Mouse (Mus musculus): ENCODE data around the gene Cdyl. TPM values are rescaled to one million over a fixed set of nuclear protein-coding genes. Genes with fewer than 3 reads are reported as not detected.

Gene Cdyl
- polyA plus RNA-seq, 1 experiment, result 113 TPM

GRCm38 (mm10) chr13:35795887-35796286, 136.3 kb downstream of the Cdyl start:
- Histone ChIP-seq H3K4me1 (ENCODE audit: control insufficient read depth, insufficient read depth, low read length) (no peaks in the 10 kb centered on the region), H3K36me3 (ENCODE audit: control insufficient read depth, insufficient read depth, low read length) (no peaks in the 10 kb centered on the region), H3K4me3 (ENCODE audit: control insufficient read depth, low read depth, low read length) (no peak overlapping the region), H3K27ac (ENCODE audit: control insufficient read depth, insufficient read depth, low read depth, low read length) (no peak overlapping the region), H3K27me3 (ENCODE audit: control insufficient read depth, insufficient read depth, low read length) (no peaks in the 10 kb centered on the region)
- no peak for TF ChIP-seq CTCF (IDR thresholded peaks at IDR 0.05; ENCODE audit: control insufficient read depth, insufficient read depth, insufficient replicate concordance, low read depth, low read length)
- no peak for TF ChIP-seq POLR2A (IDR thresholded peaks at IDR 0.05; ENCODE audit: control insufficient read depth, low read depth, low read length)

GRCm38 (mm10) chr13:35796352-35796751, 136.7 kb downstream of the Cdyl start:
- TF ChIP-seq CTCF (IDR thresholded peaks at IDR 0.05; ENCODE audit: control insufficient read depth, insufficient read depth, insufficient replicate concordance, low read depth, low read length) (no peak), POLR2A (IDR thresholded peaks at IDR 0.05; ENCODE audit: control insufficient read depth, low read depth, low read length) (no peak)
- Histone ChIP-seq H3K27me3 (ENCODE audit: control insufficient read depth, insufficient read depth, low read length) (no peaks in the 10 kb centered on the region), H3K27ac (ENCODE audit: control insufficient read depth, insufficient read depth, low read depth, low read length) (no peak overlapping the region), H3K4me1 (ENCODE audit: control insufficient read depth, insufficient read depth, low read length) (no peaks in the 10 kb centered on the region), H3K36me3 (ENCODE audit: control insufficient read depth, insufficient read depth, low read length) (no peaks in the 10 kb centered on the region), H3K4me3 (ENCODE audit: control insufficient read depth, low read depth, low read length) (no peak overlapping the region)

GRCm38 (mm10) chr13:35797811-35798522, 138.3 kb downstream of the Cdyl start:
- Histone ChIP-seq H3K27ac (ENCODE audit: control insufficient read depth, insufficient read depth, low read depth, low read length) (no peak overlapping the region), H3K4me1 (ENCODE audit: control insufficient read depth, insufficient read depth, low read length) (no peaks in the 10 kb centered on the region), H3K4me3 (ENCODE audit: control insufficient read depth, low read depth, low read length) (no peak overlapping the region), H3K27me3 (ENCODE audit: control insufficient read depth, insufficient read depth, low read length) (no peaks in the 10 kb centered on the region), H3K36me3 (ENCODE audit: control insufficient read depth, insufficient read depth, low read length) (no peaks in the 10 kb centered on the region)
- TF ChIP-seq CTCF (IDR thresholded peaks at IDR 0.05; ENCODE audit: control insufficient read depth, insufficient read depth, insufficient replicate concordance, low read depth, low read length), result no peak
- no peak for TF ChIP-seq POLR2A (IDR thresholded peaks at IDR 0.05; ENCODE audit: control insufficient read depth, low read depth, low read length)

GRCm38 (mm10) chr13:35798645-35799044, 139.0 kb downstream of the Cdyl start:
- TF ChIP-seq POLR2A (IDR thresholded peaks at IDR 0.05; ENCODE audit: control insufficient read depth, low read depth, low read length) (no peak), CTCF (IDR thresholded peaks at IDR 0.05; ENCODE audit: control insufficient read depth, insufficient read depth, insufficient replicate concordance, low read depth, low read length) (0 out of 2 replicates have a peak, but pooled peaks have one; percentile 12)

GRCm38 (mm10) chr13:35800270-35800669, 140.6 kb downstream of the Cdyl start:
- Histone ChIP-seq H3K27me3 (ENCODE audit: control insufficient read depth, insufficient read depth, low read length) (no peaks in the 10 kb centered on the region), H3K4me3 (ENCODE audit: control insufficient read depth, low read depth, low read length) (no peak overlapping the region), H3K36me3 (ENCODE audit: control insufficient read depth, insufficient read depth, low read length) (no peaks in the 10 kb centered on the region), H3K27ac (ENCODE audit: control insufficient read depth, insufficient read depth, low read depth, low read length) (no peak overlapping the region; the same call in 1 of the 2 replicates), H3K4me1 (ENCODE audit: control insufficient read depth, insufficient read depth, low read length) (no peaks in the 10 kb centered on the region)
- TF ChIP-seq POLR2A (IDR thresholded peaks at IDR 0.05; ENCODE audit: control insufficient read depth, low read depth, low read length) (no peak), CTCF (IDR thresholded peaks at IDR 0.05; ENCODE audit: control insufficient read depth, insufficient read depth, insufficient replicate concordance, low read depth, low read length) (no peak)

More at GRCm38 (mm10) chr13:35798645-35799044, 139.0 kb downstream of the Cdyl start:
- Histone ChIP-seq H3K36me3 (ENCODE audit: control insufficient read depth, insufficient read depth, low read length) (no peaks in the 10 kb centered on the region), H3K27me3 (ENCODE audit: control insufficient read depth, insufficient read depth, low read length) (no peaks in the 10 kb centered on the region), H3K4me1 (ENCODE audit: control insufficient read depth, insufficient read depth, low read length) (no peaks in the 10 kb centered on the region), H3K4me3 (ENCODE audit: control insufficient read depth, low read depth, low read length) (no peak overlapping the region), H3K27ac (ENCODE audit: control insufficient read depth, insufficient read depth, low read depth, low read length) (peak overlapping the region; percentile 37; the same call in 1 of the 2 replicates)

GRCm38 (mm10) chr13:35805727-35806126, 146.1 kb downstream of the Cdyl start:
- H3K4me3 ChIP-seq (ENCODE audit: control insufficient read depth, low read depth, low read length), result no peak overlapping the region

GRCm38 (mm10) chr13:35806165-35806564, 146.5 kb downstream of the Cdyl start:
- no peak overlapping the region for H3K27ac ChIP-seq (ENCODE audit: control insufficient read depth, insufficient read depth, low read depth, low read length)
- H3K4me1 ChIP-seq (ENCODE audit: control insufficient read depth, insufficient read depth, low read length), result no peaks in the 10 kb centered on the region
- no peak for TF ChIP-seq POLR2A (IDR thresholded peaks at IDR 0.05; ENCODE audit: control insufficient read depth, low read depth, low read length)
- TF ChIP-seq CTCF (IDR thresholded peaks at IDR 0.05; ENCODE audit: control insufficient read depth, insufficient read depth, insufficient replicate concordance, low read depth, low read length), result no peak
- no peaks in the 10 kb centered on the region for H3K27me3 ChIP-seq (ENCODE audit: control insufficient read depth, insufficient read depth, low read length)
- no peaks in the 10 kb centered on the region for H3K36me3 ChIP-seq (ENCODE audit: control insufficient read depth, insufficient read depth, low read length)
- no peak overlapping the region for H3K4me3 ChIP-seq (ENCODE audit: control insufficient read depth, low read depth, low read length)

More at GRCm38 (mm10) chr13:35805727-35806126, 146.1 kb downstream of the Cdyl start:
- no peaks in the 10 kb centered on the region for H3K4me1 ChIP-seq (ENCODE audit: control insufficient read depth, insufficient read depth, low read length)
- TF ChIP-seq CTCF (IDR thresholded peaks at IDR 0.05; ENCODE audit: control insufficient read depth, insufficient read depth, insufficient replicate concordance, low read depth, low read length), result no peak
- TF ChIP-seq POLR2A (IDR thresholded peaks at IDR 0.05; ENCODE audit: control insufficient read depth, low read depth, low read length), result no peak
- 0 out of 2 replicates have a peak overlapping the region, but pooled peaks have one; percentile 17 for H3K27ac ChIP-seq (ENCODE audit: control insufficient read depth, insufficient read depth, low read depth, low read length)
- no peaks in the 10 kb centered on the region for H3K36me3 ChIP-seq (ENCODE audit: control insufficient read depth, insufficient read depth, low read length)
- no peaks in the 10 kb centered on the region for H3K27me3 ChIP-seq (ENCODE audit: control insufficient read depth, insufficient read depth, low read length)

Data from testis, adult 2 months (tissue).